Mouse (Mus musculus) CH12.LX (cell line): Measurements from ENCODE around the gene Fam210b. TPM values are rescaled to one million over a fixed set of nuclear protein-coding genes. Genes with fewer than 3 reads are reported as not detected.
A peak's percentile ranks its signal among the peaks of the same experiment; 100 is the strongest.

Source experiments
- DNase-seq: peaks from one replicate; pipeline ENCODE4 v3.0.0-alpha.2; 2013; ENCODE audit errors: extremely low read depth
- H3K27ac ChIP-seq: 2 replicates; pipeline ENCODE4 v1.5.1; 2012; ENCODE audit warnings: low read depth, mild to moderate bottlenecking, control low read depth, moderate library complexity; ENCODE audit not compliant: insufficient read depth
- H3K27me3 ChIP-seq: replicated peaks from 2 replicates; pipeline ENCODE3; 2012; ENCODE audit warnings: inconsistent platforms
- H3K36me3 ChIP-seq, 2 experiments: replicated peaks in 1 of 2; 2 replicates each; pipeline versions ENCODE3 to v1.6.1; 2012; ENCODE audit warnings: inconsistent platforms in 1 of 2, low read length in 1 of 2, mild to moderate bottlenecking in 1 of 2, mixed read lengths in 1 of 2, moderate library complexity in 1 of 2; ENCODE audit not compliant: control insufficient read depth in 1 of 2, insufficient read depth in 1 of 2
- H3K4me1 ChIP-seq, 2 experiments: 2 replicates each; pipeline ENCODE4 v1.6.1; 2012; ENCODE audit warnings: inconsistent platforms in 1 of 2, moderate library complexity in 1 of 2; ENCODE audit not compliant: insufficient read depth in 2 of 2, control insufficient read depth in 1 of 2
- H3K4me2 ChIP-seq: 2 replicates; pipeline ENCODE4 v1.6.1; 2012; ENCODE audit warnings: low read depth, mild to moderate bottlenecking, control low read depth; ENCODE audit not compliant: poor library complexity, insufficient read depth, severe bottlenecking
- H3K4me3 ChIP-seq, 3 experiments: fragments of 150-350 bp in 1 of 3; sonication (generic) in 1 of 3; replicated peaks in 1 of 3; 2 replicates each; pipeline versions ENCODE3 to v1.5.1; 2011 to 2012; ENCODE audit warnings: low read depth in 2 of 3, low read length in 2 of 3, mild to moderate bottlenecking in 2 of 3, moderate library complexity in 2 of 3, control low read depth in 1 of 3, improper control_type of control experiment in 1 of 3, inconsistent platforms in 1 of 3, mixed read lengths in 1 of 3; ENCODE audit not compliant: poor library complexity in 1 of 3
- H3K79me2 ChIP-seq: replicated peaks from 2 replicates; pipeline ENCODE4 v1.6.1; 2012; ENCODE audit warnings: mild to moderate bottlenecking, moderate library complexity; ENCODE audit not compliant: control insufficient read depth, poor library complexity, insufficient read depth, severe bottlenecking; ENCODE audit errors: extremely low read depth
- H3K9ac ChIP-seq: 2 replicates; pipeline ENCODE4 v1.6.1; 2012; ENCODE audit warnings: low read depth, mild to moderate bottlenecking, control low read depth, moderate library complexity; ENCODE audit not compliant: insufficient read depth
- H3K9me3 ChIP-seq: replicated peaks from 2 replicates; pipeline ENCODE3; 2012; ENCODE audit warnings: low read length, inconsistent platforms, mixed read lengths
- BHLHE40 ChIP-seq: IDR thresholded peaks from 2 replicates; pipeline ENCODE4 v1.6.1; 2011; ENCODE audit warnings: mild to moderate bottlenecking, low read depth, low read length, improper control_type of control experiment
- CHD2 ChIP-seq: IDR thresholded peaks from 2 replicates; pipeline ENCODE4 v1.6.1; 2011; ENCODE audit warnings: low read length, improper control_type of control experiment
- CTCF ChIP-seq, 2 experiments: IDR thresholded peaks in 1 of 2; conservative IDR thresholded peaks in 1 of 2; 2 replicates each; pipeline ENCODE4 v1.5.1; 2011 to 2012; ENCODE audit warnings: low read depth in 2 of 2, low read length in 2 of 2, improper control_type of control experiment in 1 of 2, inconsistent platforms in 1 of 2, mild to moderate bottlenecking in 1 of 2, moderate library complexity in 1 of 2
- E2F4 ChIP-seq: IDR thresholded peaks from 2 replicates; pipeline ENCODE4 v1.6.1; 2011; ENCODE audit warnings: low read depth, low read length, improper control_type of control experiment; ENCODE audit not compliant: insufficient replicate concordance
- ETS1 ChIP-seq: conservative IDR thresholded peaks from 2 replicates; pipeline ENCODE4 v1.6.1; 2012; ENCODE audit warnings: low read depth, mild to moderate bottlenecking, inconsistent platforms, low read length, improper control_type of control experiment, moderate library complexity
- HCFC1 ChIP-seq: IDR thresholded peaks from 2 replicates; pipeline ENCODE4 v1.6.1; 2012; ENCODE audit warnings: low read depth, mild to moderate bottlenecking, inconsistent platforms, low read length, improper control_type of control experiment
- IRF4 ChIP-seq: IDR thresholded peaks from 2 replicates; pipeline ENCODE4 v1.6.1; 2014; ENCODE audit warnings: low read depth, mild to moderate bottlenecking, inconsistent platforms, low read length, improper control_type of control experiment
- JUND ChIP-seq: conservative IDR thresholded peaks from 2 replicates; pipeline ENCODE4 v1.6.1; 2011; ENCODE audit warnings: low read depth, low read length, improper control_type of control experiment
- MAX ChIP-seq: IDR thresholded peaks from 2 replicates; pipeline ENCODE4 v1.6.1; 2011; ENCODE audit warnings: low read length, improper control_type of control experiment
- MAZ ChIP-seq: IDR thresholded peaks from 2 replicates; pipeline ENCODE4 v1.6.1; 2012; ENCODE audit warnings: low read depth, mild to moderate bottlenecking, inconsistent platforms, low read length, improper control_type of control experiment, moderate library complexity
- MYC ChIP-seq: IDR thresholded peaks from 2 replicates; pipeline ENCODE4 v1.6.1; 2011; ENCODE audit warnings: low read depth, mild to moderate bottlenecking, improper control_type of control experiment, low read length
- NELFE ChIP-seq: IDR thresholded peaks from 2 replicates; pipeline ENCODE4 v1.6.1; 2011; ENCODE audit warnings: low read depth, low read length, improper control_type of control experiment
- NRF1 ChIP-seq: IDR thresholded peaks from 2 replicates; pipeline ENCODE4 v1.6.1; 2014; ENCODE audit warnings: low read depth, mild to moderate bottlenecking, inconsistent platforms, low read length, improper control_type of control experiment, moderate library complexity
- RAD21 ChIP-seq: IDR thresholded peaks from 2 replicates; pipeline ENCODE4 v1.6.1; 2011; ENCODE audit warnings: low read depth, mild to moderate bottlenecking, low read length, improper control_type of control experiment, moderate library complexity
- RCOR1 ChIP-seq: conservative IDR thresholded peaks from 2 replicates; pipeline ENCODE4 v1.6.1; 2012; ENCODE audit warnings: low read depth, mild to moderate bottlenecking, inconsistent platforms, low read length, improper control_type of control experiment
- SIN3A ChIP-seq: IDR thresholded peaks from 2 replicates; pipeline ENCODE4 v1.6.1; 2012; ENCODE audit warnings: low read length, improper control_type of control experiment, inconsistent platforms
- SMC3 ChIP-seq: IDR thresholded peaks from 2 replicates; pipeline ENCODE4 v1.6.1; 2011; ENCODE audit warnings: low read depth, low read length, improper control_type of control experiment
- TBP ChIP-seq: conservative IDR thresholded peaks from 2 replicates; pipeline ENCODE4 v1.6.1; 2011; ENCODE audit warnings: low read depth, low read length, improper control_type of control experiment
- TCF12 ChIP-seq: IDR thresholded peaks from 2 replicates; pipeline ENCODE4 v1.6.1; 2014; ENCODE audit warnings: low read depth, mild to moderate bottlenecking, inconsistent platforms, low read length, improper control_type of control experiment
- UBTF ChIP-seq: IDR thresholded peaks from 2 replicates; pipeline ENCODE4 v1.6.1; 2012; ENCODE audit warnings: low read depth, mild to moderate bottlenecking, inconsistent platforms, low read length, improper control_type of control experiment, moderate library complexity
- USF1 ChIP-seq: IDR thresholded peaks from 2 replicates; pipeline ENCODE4 v1.6.1; 2014; ENCODE audit warnings: low read depth, mild to moderate bottlenecking, inconsistent platforms, low read length, improper control_type of control experiment
- USF2 ChIP-seq: conservative IDR thresholded peaks from 2 replicates; pipeline ENCODE4 v1.6.1; 2011; ENCODE audit warnings: low read depth, low read length, improper control_type of control experiment
- ZC3H11A ChIP-seq: IDR thresholded peaks from 2 replicates; pipeline ENCODE4 v1.6.1; 2012; ENCODE audit warnings: low read depth, mild to moderate bottlenecking, inconsistent platforms, low read length, improper control_type of control experiment
- ZMIZ1 ChIP-seq: IDR thresholded peaks from 2 replicates; pipeline ENCODE4 v1.6.1; 2012; ENCODE audit warnings: low read depth, mild to moderate bottlenecking, inconsistent platforms, low read length, improper control_type of control experiment
- dilution Hi-C: fragments of 300-500 bp; cut with MboI; formaldehyde crosslinking; loops from 2 replicates; pipeline ENCODE4 v1.14.3; 2020; ENCODE audit warnings: low sequenced_read_pairs; ENCODE audit not compliant: extremely low pct_unique_long_range_greater_than_20kb, extremely low pct_ligation_motif_present
- in situ Hi-C: fragments of 300-500 bp; cut with MboI; formaldehyde crosslinking; loops from 3 replicates; pipeline ENCODE4 v1.14.3; 2019; ENCODE audit warnings: low sequenced_read_pairs, low pct_ligation_motif_present, low pct_unique_long_range_greater_than_20kb, mixed read lengths
- polyA plus RNA-seq: library from polyadenylated mRNA; unstranded; fragments of >175 nt; gene quantifications from 2 replicates; pipeline ENCODE4 v1.2.1, GENCODE M21; 2012; ENCODE audit warnings: low read depth; ENCODE audit not compliant: insufficient read length
- total RNA-seq, 2 experiments: library from RNA; depleted of rRNA; stranded (reverse); fragments of 300-350 nt in 1 of 2; fragments of >200 nt in 1 of 2; gene quantifications; 2 replicates each; pipeline ENCODE4 v1.2.3; 2012 to 2014

The Fam210b gene
- total and polyA plus RNA-seq, 3 experiments = 0.68 to 1.5 (median 1.2) TPM

- TF ChIP-seq SIN3A (peak; percentile 96), MAX (peak; percentile 99), ZMIZ1 (peak; percentile 83), RAD21 (no peak), ZC3H11A (no peak), BHLHE40 (peak; percentile 100), USF2 (peak; percentile 21; the same call in 1 of the 2 replicates), E2F4 (0 out of 2 replicates have a peak, but pooled peaks have one; percentile 57)
- TF ChIP-seq, all 38 proteins: peak for 25
Measured at GRCm38 (mm10) chr2:172370411-172371223, 25.3 kb downstream of the Fam210b start, which contains the start of the genes Aurka and Cstf1 (continued).

DNA sequence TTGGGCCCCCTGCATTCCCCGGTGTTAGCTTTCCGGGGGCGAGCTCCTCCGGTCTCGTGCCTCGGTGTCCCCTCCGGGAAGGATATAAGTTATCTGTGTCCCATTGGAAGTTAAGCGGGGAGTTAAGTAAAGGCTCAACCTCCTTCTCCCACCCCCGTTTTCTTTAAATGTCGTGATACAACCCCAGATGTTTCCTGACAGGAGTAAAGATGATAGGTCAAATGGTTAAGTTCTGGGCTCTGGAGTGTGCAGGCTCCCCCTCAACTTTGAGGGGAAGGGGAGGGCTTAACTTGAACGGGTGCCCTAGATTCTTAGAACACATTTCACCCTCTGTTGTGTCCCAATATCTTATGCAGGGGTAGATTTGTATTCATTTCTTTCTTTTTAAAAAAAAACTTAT lies 25.9 kb downstream of the Fam210b start:
- peaks cover 72% of the 10 kb centered on the region for H3K79me2 ChIP-seq
- TF ChIP-seq RCOR1 (no peak), SMC3 (no peak), TBP (no peak), IRF4 (no peak), CTCF (conservative IDR thresholded peaks at IDR 0.05 in 1 of 2, IDR thresholded peaks at IDR 0.05 in 1 of 2; ENCODE audit: low read depth in 2 of 2, low read length in 2 of 2) (no peak), UBTF (no peak), NELFE (no peak), MAZ (no peak), ZC3H11A (no peak)
- TF ChIP-seq, all 38 proteins: peak for 0
- dilution Hi-C loops (no loop called here), in situ Hi-C loops (loop anchor here (5.0 kb wide), 1 partner anchor 71 kb away; the partner anchor contains the start of gene Rtf2)
- peaks cover 43 to 62% of the 10 kb centered on the region in 2 experiments for H3K36me3 ChIP-seq
- H3K27me3 ChIP-seq = no peaks in the 10 kb centered on the region
- peaks cover 3 to 39% of the 10 kb centered on the region in 2 experiments; a peak in 3 of 4 replicates for H3K4me1 ChIP-seq
- H3K4me3 ChIP-seq = peak overlapping the region; percentile 73 to 93 (median 93)
- DNase-seq = no peak
- no peak overlapping the region for H3K27ac ChIP-seq
- H3K9ac ChIP-seq = peak overlapping the region; percentile 91
- H3K9me3 ChIP-seq = no peaks in the 10 kb centered on the region
- peak overlapping the region; percentile 87 for H3K4me2 ChIP-seq

GRCm38 (mm10) chr2:172376551-172376950 lies 31.2 kb downstream of the Fam210b start:
- in situ Hi-C loops = no loop called here
- H3K27me3 ChIP-seq = no peaks in the 10 kb centered on the region
- H3K4me2 ChIP-seq = no peak overlapping the region
- DNase-seq = no peak
- peaks cover 0 to 45% of the 10 kb centered on the region in 2 experiments; a peak in 3 of 4 replicates for H3K4me1 ChIP-seq
- H3K9me3 ChIP-seq = no peaks in the 10 kb centered on the region
- dilution Hi-C loops = no loop called here
- no peak overlapping the region for H3K27ac ChIP-seq
- H3K36me3 ChIP-seq = peaks cover 81 to 91% of the 10 kb centered on the region in 2 experiments
- peaks cover 26% of the 10 kb centered on the region for H3K79me2 ChIP-seq
- TF ChIP-seq USF1 = no peak
- no peak for TF ChIP-seq NELFE
- no peak for TF ChIP-seq UBTF
- no peak for TF ChIP-seq RAD21
- TF ChIP-seq ZMIZ1 = no peak
- TF ChIP-seq IRF4 = no peak
- no peak for TF ChIP-seq ETS1
- no peak for TF ChIP-seq SIN3A
- no peak for TF ChIP-seq CHD2
- no peak for TF ChIP-seq TCF12
- TF ChIP-seq NRF1 = no peak
- no peak for TF ChIP-seq HCFC1
- no peak for TF ChIP-seq RCOR1
- TF ChIP-seq JUND = no peak
- TF ChIP-seq TBP = no peak
- TF ChIP-seq MYC = no peak
- H3K4me3 ChIP-seq = no peak overlapping the region
- no peak overlapping the region for H3K9ac ChIP-seq
